Mouse (Mus musculus) olfactory bulb, adult 2 months (tissue): Measurements from ENCODE around the gene Bend4.

Experiments
- CTCF ChIP-seq: fragments of 200-500 bp; IDR thresholded peaks from 2 replicates; pipeline ENCODE4 v1.5.1; 2012; ENCODE audit warnings: low read depth, mild to moderate bottlenecking, low read length, moderate library complexity; ENCODE audit not compliant: insufficient read depth
- POLR2A ChIP-seq: fragments of 200-500 bp; IDR thresholded peaks from 2 replicates; pipeline ENCODE4 v1.6.1; 2012; ENCODE audit warnings: mild to moderate bottlenecking, low read depth, low read length, moderate library complexity; ENCODE audit not compliant: insufficient read depth

GRCm38 (mm10) chr5:67464899-67465298, 36.8 kb upstream of the Bend4 start:
- TF ChIP-seq POLR2A = no peak
- TF ChIP-seq CTCF = no peak
